Mouse (Mus musculus) stomach, embryonic 15.5 days (tissue): ENCODE measurements around the gene Pmvk. TPM values are rescaled to one million over a fixed set of nuclear protein-coding genes. Genes with fewer than 3 reads are reported as not detected.

Source experiments
- ATAC-seq: fragments of 200-750 bp; cut with Nextera tagmentation; 2 replicates; pipeline ENCODE4 v1.8.0; 2017; ENCODE audit warnings: low read depth, moderate number of reproducible peaks, moderate TSS enrichment; ENCODE audit not compliant: insufficient read depth, low FRiP score
- H3K27ac ChIP-seq: fragments of 300-500 bp; sonication (generic); 2 replicates; pipeline ENCODE4 v1.5.1; 2015; ENCODE audit warnings: mild to moderate bottlenecking, inconsistent platforms
- H3K27me3 ChIP-seq: fragments of 300-500 bp; sonication (generic); replicated peaks from 2 replicates; pipeline ENCODE4 v1.6.1; 2015; ENCODE audit warnings: inconsistent platforms
- H3K36me3 ChIP-seq: fragments of 300-500 bp; sonication (generic); 2 replicates; pipeline ENCODE4 v1.6.1; 2015; ENCODE audit warnings: inconsistent platforms
- H3K4me1 ChIP-seq: fragments of 300-500 bp; sonication (generic); 2 replicates; pipeline ENCODE4 v1.6.1; 2015; ENCODE audit warnings: inconsistent platforms
- H3K4me2 ChIP-seq: fragments of 300-500 bp; sonication (generic); 2 replicates; pipeline ENCODE4 v1.6.1; 2015; ENCODE audit warnings: mild to moderate bottlenecking, inconsistent platforms
- H3K4me3 ChIP-seq: fragments of 300-500 bp; sonication (generic); replicated peaks from 2 replicates; pipeline ENCODE4 v1.5.1; 2015; ENCODE audit warnings: inconsistent platforms
- H3K9ac ChIP-seq: fragments of 300-500 bp; sonication (generic); 2 replicates; pipeline ENCODE4 v1.6.1; 2015; ENCODE audit warnings: inconsistent platforms
- H3K9me3 ChIP-seq: fragments of 300-500 bp; sonication (generic); 2 replicates; pipeline ENCODE4 v1.6.1; 2016; ENCODE audit warnings: inconsistent platforms
- WGBS: fragments of 180-500 bp; shearing (Covaris S2); methylation state at CpG from one replicate; pipeline ENCODE4 v1.1.7; 2015; 5-methylcytosine and 5-hydroxymethylcytosine counted together
- polyA plus RNA-seq: library from polyadenylated mRNA; unstranded; fragments of >200 nt; fragmentation: Nextera tagmentation; extraction: Ambion mirVana; gene quantifications from 2 replicates; pipeline ENCODE4 v1.2.1, GENCODE M21; 2015

Pmvk gene
- polyA plus RNA-seq, 1 experiment from 2014 or later: 60.1 TPM

DNA sequence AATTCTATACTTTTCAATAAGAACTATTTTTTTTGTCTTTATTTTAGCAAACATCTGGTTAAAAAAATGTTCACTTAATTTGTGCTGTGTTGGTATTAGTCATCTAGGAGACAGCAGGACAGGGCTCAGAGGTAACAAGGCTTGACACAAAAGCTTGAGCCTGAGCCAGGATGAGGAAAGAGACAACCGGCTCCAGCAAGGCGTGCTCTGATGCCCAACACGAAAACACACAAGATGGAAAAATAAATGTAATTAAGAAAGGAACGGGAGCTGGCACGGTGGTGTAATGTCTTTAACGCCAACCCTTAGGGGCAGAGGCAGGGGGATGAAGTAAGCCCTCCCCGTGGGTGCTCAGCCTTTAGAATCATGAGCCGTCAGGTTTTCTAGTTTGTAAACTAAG lies 31.8 kb downstream of the Pmvk start:
- 78% methylated on average over 8 of the region's 8 CpGs for WGBS
- H3K4me3 ChIP-seq: no peak overlapping the region
- no peaks in the 10 kb centered on the region for H3K4me1 ChIP-seq
- H3K36me3 ChIP-seq: no peaks in the 10 kb centered on the region
- no peak overlapping the region for H3K9ac ChIP-seq
- H3K4me2 ChIP-seq: no peak overlapping the region
- H3K9me3 ChIP-seq: no peaks in the 10 kb centered on the region
- no peaks in the 10 kb centered on the region for H3K27me3 ChIP-seq
- H3K27ac ChIP-seq: no peak overlapping the region
- ATAC-seq: no peak

DNA sequence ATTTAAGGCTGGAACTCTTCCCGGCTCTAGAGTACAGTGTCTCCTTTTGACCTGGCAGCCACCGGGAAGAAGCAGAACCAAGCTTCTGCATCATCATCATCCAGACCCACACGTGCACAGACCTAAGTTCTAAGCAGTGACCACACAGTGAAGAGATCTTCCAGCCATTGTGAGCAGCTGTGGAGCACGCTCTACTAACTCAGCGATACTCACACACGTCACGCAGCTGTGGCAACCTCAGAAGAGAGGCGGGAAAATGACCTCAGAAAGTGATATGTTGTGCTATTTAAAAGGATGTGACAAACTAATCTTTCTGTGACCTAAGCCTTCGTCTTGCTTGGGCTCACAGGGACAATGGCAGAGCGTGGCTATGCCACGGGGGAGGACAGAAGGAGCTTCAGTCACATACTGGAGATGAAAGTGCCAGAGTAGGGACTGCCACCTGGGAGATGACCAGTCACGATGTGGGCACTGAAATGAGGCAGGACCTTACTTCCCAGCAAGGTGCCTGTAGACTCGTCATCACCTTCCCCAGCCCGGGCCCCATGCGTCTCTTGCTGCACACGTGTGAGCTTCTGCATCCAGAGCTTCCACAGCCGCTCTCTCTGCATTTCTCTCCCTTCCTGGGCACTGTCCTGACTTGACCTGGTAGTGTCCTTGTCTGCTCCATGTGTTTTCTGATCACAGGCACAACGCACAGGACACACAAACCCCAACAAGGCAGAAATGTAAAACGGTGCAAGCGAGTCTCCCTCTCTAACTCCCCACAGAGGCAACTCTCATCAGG lies 32.8 kb downstream of the Pmvk start:
- H3K9ac ChIP-seq: no peak overlapping the region
- WGBS: 64% methylated on average over 20 of the region's 20 CpGs
- no peak for ATAC-seq
- H3K4me3 ChIP-seq: no peak overlapping the region
- no peaks in the 10 kb centered on the region for H3K27me3 ChIP-seq
- no peaks in the 10 kb centered on the region for H3K36me3 ChIP-seq
- no peak overlapping the region for H3K27ac ChIP-seq
- H3K4me1 ChIP-seq: no peaks in the 10 kb centered on the region
- H3K4me2 ChIP-seq: no peak overlapping the region
- no peaks in the 10 kb centered on the region for H3K9me3 ChIP-seq

DNA sequence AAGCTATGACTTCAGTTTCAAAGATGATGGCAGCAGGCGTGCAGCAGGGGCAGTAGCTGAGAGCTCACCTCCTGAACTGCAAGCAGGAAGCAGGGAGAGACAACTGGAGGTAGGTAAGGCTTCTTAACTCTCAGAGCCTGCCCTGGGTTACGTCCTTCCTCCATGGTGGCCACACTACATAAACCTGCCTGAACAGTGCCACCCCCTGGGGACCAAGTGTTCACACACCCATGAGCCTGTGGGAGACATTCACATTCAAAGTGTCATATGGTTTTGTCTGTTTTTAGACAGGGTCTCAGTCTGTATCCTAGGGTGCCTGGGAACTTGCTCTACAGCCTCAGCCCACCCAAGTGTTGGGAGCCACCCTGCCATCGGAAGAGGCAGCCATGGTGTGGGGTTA lies 36.4 kb downstream of the Pmvk start:
- Histone ChIP-seq H3K9ac (no peak overlapping the region), H3K36me3 (no peaks in the 10 kb centered on the region), H3K4me1 (no peaks in the 10 kb centered on the region), H3K4me2 (no peak overlapping the region), H3K9me3 (no peaks in the 10 kb centered on the region), H3K27ac (no peak overlapping the region), H3K27me3 (no peaks in the 10 kb centered on the region), H3K4me3 (no peak overlapping the region)
- 87% methylated on average over 3 of the region's 3 CpGs for WGBS
- ATAC-seq: no peak

GRCm38 (mm10) chr3:89491559-89491958 lies 37.2 kb downstream of the Pmvk start:
- H3K27me3 ChIP-seq: no peaks in the 10 kb centered on the region
- ATAC-seq: no peak

GRCm38 (mm10) chr3:89492701-89493151 lies 38.4 kb downstream of the Pmvk start:
- WGBS: 34% methylated on average over 8 of the region's 8 CpGs
- no peak overlapping the region for H3K4me3 ChIP-seq
- ATAC-seq: no peak

More at GRCm38 (mm10) chr3:89491559-89491958, 37.2 kb downstream of the Pmvk start:
- WGBS: 84% methylated on average over 5 of the region's 5 CpGs
- Histone ChIP-seq H3K4me3 (no peak overlapping the region), H3K36me3 (no peaks in the 10 kb centered on the region), H3K9ac (no peak overlapping the region), H3K9me3 (no peaks in the 10 kb centered on the region), H3K4me2 (no peak overlapping the region), H3K27ac (no peak overlapping the region), H3K4me1 (no peaks in the 10 kb centered on the region)

DNA sequence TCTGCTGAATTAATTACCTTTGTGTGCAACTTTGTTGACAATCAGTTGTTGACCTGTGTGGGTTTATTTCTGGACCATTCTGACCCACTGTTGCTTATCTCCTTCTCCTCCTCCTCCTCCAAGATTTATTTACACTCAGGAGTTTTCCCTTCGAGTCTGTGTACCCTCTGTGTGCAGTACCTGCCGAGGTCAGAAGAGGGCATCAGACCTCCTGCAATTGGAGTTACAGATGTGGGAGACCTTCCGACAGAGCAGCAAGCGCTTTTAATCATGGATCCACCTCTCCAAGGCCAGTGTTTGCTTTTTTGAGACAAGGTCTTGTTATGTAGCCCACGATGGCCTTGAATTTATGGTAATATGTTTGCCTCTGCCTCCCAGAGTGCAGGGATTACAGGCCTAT lies 40.3 kb downstream of the Pmvk start:
- Histone ChIP-seq H3K9me3 (no peaks in the 10 kb centered on the region), H3K4me1 (no peaks in the 10 kb centered on the region), H3K4me2 (no peak overlapping the region), H3K27ac (no peak overlapping the region), H3K27me3 (no peaks in the 10 kb centered on the region), H3K9ac (no peak overlapping the region), H3K36me3 (no peaks in the 10 kb centered on the region), H3K4me3 (no peak overlapping the region)
- ATAC-seq: no peak
- 84% methylated on average over 5 of the region's 5 CpGs for WGBS

More at GRCm38 (mm10) chr3:89492701-89493151, 38.4 kb downstream of the Pmvk start:
- H3K4me2 ChIP-seq: no peak overlapping the region
- H3K9me3 ChIP-seq: no peaks in the 10 kb centered on the region
- no peak overlapping the region for H3K9ac ChIP-seq
- H3K27ac ChIP-seq: no peak overlapping the region
- no peaks in the 10 kb centered on the region for H3K4me1 ChIP-seq
- no peaks in the 10 kb centered on the region for H3K27me3 ChIP-seq
- no peaks in the 10 kb centered on the region for H3K36me3 ChIP-seq

GRCm38 (mm10) chr3:89496366-89496765 lies 42.0 kb downstream of the Pmvk start:
- no peak for ATAC-seq
- Histone ChIP-seq H3K4me3 (no peak overlapping the region), H3K9me3 (no peaks in the 10 kb centered on the region), H3K9ac (no peak overlapping the region), H3K4me2 (no peak overlapping the region), H3K27me3 (no peaks in the 10 kb centered on the region), H3K27ac (no peak overlapping the region), H3K36me3 (no peaks in the 10 kb centered on the region), H3K4me1 (no peaks in the 10 kb centered on the region)
- 72% methylated on average over 3 of the region's 3 CpGs for WGBS

DNA sequence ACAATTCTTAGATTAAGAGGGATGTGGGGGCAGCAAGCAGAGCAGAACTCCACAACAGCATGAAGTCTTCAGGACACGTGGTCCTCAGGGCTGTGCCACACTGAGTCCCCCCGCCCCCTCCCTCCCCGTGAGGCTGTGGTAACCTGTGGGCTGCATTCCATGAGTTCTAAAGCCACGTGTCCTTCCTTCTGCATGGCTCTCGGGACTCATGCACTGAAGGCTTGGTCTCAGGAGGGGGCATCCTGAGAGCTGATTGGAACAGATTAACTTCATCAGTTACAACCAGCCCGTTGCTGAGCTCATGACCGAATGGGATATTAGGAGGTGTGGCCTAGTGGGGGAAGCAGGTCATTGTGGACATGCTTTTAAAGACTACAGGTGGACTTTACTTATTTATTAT lies 45.4 kb downstream of the Pmvk start:
- no peak overlapping the region for H3K27ac ChIP-seq
- H3K9ac ChIP-seq: no peak overlapping the region
- no peaks in the 10 kb centered on the region for H3K9me3 ChIP-seq
- H3K4me2 ChIP-seq: no peak overlapping the region
- H3K4me1 ChIP-seq: no peaks in the 10 kb centered on the region
- no peaks in the 10 kb centered on the region for H3K27me3 ChIP-seq
- no peak overlapping the region for H3K4me3 ChIP-seq
- no peaks in the 10 kb centered on the region for H3K36me3 ChIP-seq
- no peak for ATAC-seq
- 52% methylated on average over 7 of the region's 7 CpGs for WGBS

GRCm38 (mm10) chr3:89501486-89501885 lies 47.1 kb downstream of the Pmvk start:
- Histone ChIP-seq H3K27me3 (no peaks in the 10 kb centered on the region), H3K4me2 (no peak overlapping the region), H3K4me3 (no peak overlapping the region), H3K27ac (no peak overlapping the region), H3K4me1 (no peaks in the 10 kb centered on the region), H3K36me3 (no peaks in the 10 kb centered on the region), H3K9me3 (no peaks in the 10 kb centered on the region), H3K9ac (no peak overlapping the region)
- no peak for ATAC-seq

GRCm38 (mm10) chr3:89502551-89502950 lies 48.2 kb downstream of the Pmvk start:
- no peaks in the 10 kb centered on the region for H3K4me1 ChIP-seq
- ATAC-seq: no peak
- H3K4me2 ChIP-seq: no peak overlapping the region
- H3K4me3 ChIP-seq: no peak overlapping the region
- no peak overlapping the region for H3K27ac ChIP-seq
- no peaks in the 10 kb centered on the region for H3K36me3 ChIP-seq
- no peaks in the 10 kb centered on the region for H3K27me3 ChIP-seq
- no peak overlapping the region for H3K9ac ChIP-seq
- H3K9me3 ChIP-seq: no peaks in the 10 kb centered on the region
- 68% methylated on average over 7 of the region's 7 CpGs for WGBS

GRCm38 (mm10) chr3:89508041-89508440 lies 53.7 kb downstream of the Pmvk start:
- no peak overlapping the region for H3K9ac ChIP-seq
- H3K9me3 ChIP-seq: no peaks in the 10 kb centered on the region
- no peaks in the 10 kb centered on the region for H3K4me1 ChIP-seq
- 47% methylated on average over 9 of the region's 9 CpGs for WGBS
- no peak overlapping the region for H3K4me2 ChIP-seq
- ATAC-seq: no peak
- no peak overlapping the region for H3K4me3 ChIP-seq
- H3K27me3 ChIP-seq: peaks cover 9% of the 10 kb centered on the region; the same call in 1 of the 2 replicates
- no peaks in the 10 kb centered on the region for H3K36me3 ChIP-seq
- no peak overlapping the region for H3K27ac ChIP-seq

- H3K27me3 ChIP-seq: peaks cover 9% of the 10 kb centered on the region; the same call in 1 of the 2 replicates
- WGBS: 17% methylated on average over 4 of the region's 4 CpGs
Measured at GRCm38 (mm10) chr3:89510979-89511378, 56.6 kb downstream of the Pmvk start.

More at GRCm38 (mm10) chr3:89510979-89511378, 56.6 kb downstream of the Pmvk start:
- H3K27ac ChIP-seq: no peak overlapping the region
- no peak overlapping the region for H3K9ac ChIP-seq
- peak overlapping the region; percentile 25 for H3K4me2 ChIP-seq
- H3K9me3 ChIP-seq: no peaks in the 10 kb centered on the region
- no peaks in the 10 kb centered on the region for H3K4me1 ChIP-seq
- no peak overlapping the region for H3K4me3 ChIP-seq
- ATAC-seq: no peak; the same call in 1 of the 2 replicates
- H3K36me3 ChIP-seq: no peaks in the 10 kb centered on the region
